Mouse (Mus musculus) erythroblast, embryonic 14.5 days (primary cell): Measurements from ENCODE around the gene Prkcb.

Experiments
- GATA1 ChIP-seq: IDR thresholded peaks from 2 replicates; pipeline ENCODE4 v1.6.1; 2012; ENCODE audit warnings: low read length, inconsistent platforms, mixed read lengths
- TAL1 ChIP-seq: IDR thresholded peaks from 3 replicates; pipeline ENCODE4 v1.6.1; 2012; ENCODE audit warnings: low read length, inconsistent platforms, mixed read lengths

GRCm38 (mm10) chr7:122238939-122239338 lies 49.6 kb upstream of the Prkcb start:
- TF ChIP-seq GATA1 (no peak), TAL1 (no peak)
